Mouse (Mus musculus): Measurements from ENCODE around the gene Pfkl. TPM values are rescaled to one million over a fixed set of nuclear protein-coding genes. Genes with fewer than 3 reads are reported as not detected.

The Pfkl gene
- polyA plus RNA-seq, 1 experiment from 2014 or later: 108 TPM

GRCm38 (mm10) chr10:78010335-78010734 is 452 bp upstream of the Pfkl start:
- Histone ChIP-seq H3K4me2 (ENCODE audit: low read depth, low read length) (peak overlapping the region; percentile 3; the same call in 1 of the 2 replicates), H3K9me3 (replicated peaks; ENCODE audit: control insufficient read depth, low read length) (no peaks in the 10 kb centered on the region), H3K4me1 (ENCODE audit: control insufficient read depth, insufficient read depth, low read length) (peaks cover 7% of the 10 kb centered on the region; the same call in 1 of the 2 replicates), H3K9ac (replicated peaks; ENCODE audit: low read length) (0 out of 2 replicates have a peak overlapping the region, but pooled peaks have one; percentile 2), H3K27me3 (ENCODE audit: control insufficient read depth, insufficient read depth, low read length) (no peaks in the 10 kb centered on the region), H3K4me3 (ENCODE audit: low read depth, low read length) (0 out of 2 replicates have a peak overlapping the region, but pooled peaks have one; percentile 11), H3K27ac (replicated peaks; ENCODE audit: low read depth, low read length) (no peak overlapping the region), H3K36me3 (replicated peaks; ENCODE audit: control insufficient read depth, insufficient read depth, low read depth, low read length) (no peaks in the 10 kb centered on the region)
- 19% methylated on average over 10 of the region's 10 CpGs for WGBS
- ATAC-seq (replicated peaks; ENCODE audit: insufficient number of reproducible peaks, low FRiP score, low TSS enrichment, low read depth): no peak
- DNase-seq (ENCODE audit: low spot score): peak; percentile 20

- DNase-seq (ENCODE audit: low spot score) (peak; percentile 96), ATAC-seq (replicated peaks; ENCODE audit: insufficient number of reproducible peaks, low FRiP score, low TSS enrichment, low read depth) (peak; percentile 94)
- Histone ChIP-seq H3K9me3 (replicated peaks; ENCODE audit: control insufficient read depth, low read length) (no peaks in the 10 kb centered on the region), H3K27ac (replicated peaks; ENCODE audit: low read depth, low read length) (peak overlapping the region; percentile 94), H3K36me3 (replicated peaks; ENCODE audit: control insufficient read depth, insufficient read depth, low read depth, low read length) (no peaks in the 10 kb centered on the region), H3K4me1 (ENCODE audit: control insufficient read depth, insufficient read depth, low read length) (peaks cover 7% of the 10 kb centered on the region; the same call in 1 of the 2 replicates), H3K4me2 (ENCODE audit: low read depth, low read length) (peak overlapping the region; percentile 77), H3K4me3 (ENCODE audit: low read depth, low read length) (peak overlapping the region; percentile 75), H3K9ac (replicated peaks; ENCODE audit: low read length) (peak overlapping the region; percentile 86), H3K27me3 (ENCODE audit: control insufficient read depth, insufficient read depth, low read length) (no peaks in the 10 kb centered on the region)
- WGBS: under 1% methylated on average over 47 of the region's 59 CpGs
Observed at GRCm38 (mm10) chr10:78009184-78009944, 519 bp downstream of the Pfkl start.

GRCm38 (mm10) chr10:78008169-78008568 is 1.7 kb downstream of the Pfkl start:
- Histone ChIP-seq H3K36me3 (replicated peaks; ENCODE audit: control insufficient read depth, insufficient read depth, low read depth, low read length) (no peaks in the 10 kb centered on the region), H3K9ac (replicated peaks; ENCODE audit: low read length) (peak overlapping the region; percentile 46), H3K27ac (replicated peaks; ENCODE audit: low read depth, low read length) (no peak overlapping the region), H3K4me2 (ENCODE audit: low read depth, low read length) (peak overlapping the region; percentile 77), H3K4me1 (ENCODE audit: control insufficient read depth, insufficient read depth, low read length) (peaks cover 7% of the 10 kb centered on the region; the same call in 1 of the 2 replicates), H3K9me3 (replicated peaks; ENCODE audit: control insufficient read depth, low read length) (no peaks in the 10 kb centered on the region), H3K27me3 (ENCODE audit: control insufficient read depth, insufficient read depth, low read length) (no peaks in the 10 kb centered on the region), H3K4me3 (ENCODE audit: low read depth, low read length) (peak overlapping the region; percentile 75)
- no peak for ATAC-seq (replicated peaks; ENCODE audit: insufficient number of reproducible peaks, low FRiP score, low TSS enrichment, low read depth)
- no peak for DNase-seq (ENCODE audit: low spot score)
- 79% methylated on average over 3 of the region's 3 CpGs for WGBS

- ATAC-seq (replicated peaks; ENCODE audit: insufficient number of reproducible peaks, low FRiP score, low TSS enrichment, low read depth) (no peak), DNase-seq (ENCODE audit: low spot score) (no peak)
- peaks cover 7% of the 10 kb centered on the region; the same call in 1 of the 2 replicates for H3K4me1 ChIP-seq (ENCODE audit: control insufficient read depth, insufficient read depth, low read length)
- H3K27me3 ChIP-seq (ENCODE audit: control insufficient read depth, insufficient read depth, low read length): no peaks in the 10 kb centered on the region
- no peak overlapping the region for H3K4me2 ChIP-seq (ENCODE audit: low read depth, low read length)
- H3K9ac ChIP-seq (replicated peaks; ENCODE audit: low read length): peak overlapping the region; percentile 32
- no peaks in the 10 kb centered on the region for H3K9me3 ChIP-seq (replicated peaks; ENCODE audit: control insufficient read depth, low read length)
- WGBS: 37% methylated on average over 7 of the region's 7 CpGs
- no peaks in the 10 kb centered on the region; the same call in 1 of the 2 replicates for H3K36me3 ChIP-seq (replicated peaks; ENCODE audit: control insufficient read depth, insufficient read depth, low read depth, low read length)
- H3K27ac ChIP-seq (replicated peaks; ENCODE audit: low read depth, low read length): no peak overlapping the region
- no peak overlapping the region for H3K4me3 ChIP-seq (ENCODE audit: low read depth, low read length)
Observed at GRCm38 (mm10) chr10:78007203-78007602, 2.7 kb downstream of the Pfkl start.

GRCm38 (mm10) chr10:78005791-78006438 is 4.0 kb downstream of the Pfkl start:
- H3K27ac ChIP-seq (replicated peaks; ENCODE audit: low read depth, low read length): no peak overlapping the region
- no peaks in the 10 kb centered on the region for H3K9me3 ChIP-seq (replicated peaks; ENCODE audit: control insufficient read depth, low read length)
- 97% methylated on average over 4 of the region's 4 CpGs for WGBS
- peaks cover 7% of the 10 kb centered on the region; the same call in 1 of the 2 replicates for H3K4me1 ChIP-seq (ENCODE audit: control insufficient read depth, insufficient read depth, low read length)
- DNase-seq (ENCODE audit: low spot score) (no peak), ATAC-seq (replicated peaks; ENCODE audit: insufficient number of reproducible peaks, low FRiP score, low TSS enrichment, low read depth) (no peak)
- no peak overlapping the region for H3K4me2 ChIP-seq (ENCODE audit: low read depth, low read length)
- no peaks in the 10 kb centered on the region; the same call in 1 of the 2 replicates for H3K36me3 ChIP-seq (replicated peaks; ENCODE audit: control insufficient read depth, insufficient read depth, low read depth, low read length)
- H3K4me3 ChIP-seq (ENCODE audit: low read depth, low read length): no peak overlapping the region
- no peak overlapping the region for H3K9ac ChIP-seq (replicated peaks; ENCODE audit: low read length)
- H3K27me3 ChIP-seq (ENCODE audit: control insufficient read depth, insufficient read depth, low read length): no peaks in the 10 kb centered on the region

GRCm38 (mm10) chr10:78004479-78005100 is 5.3 kb downstream of the Pfkl start:
- peaks cover 8% of the 10 kb centered on the region for H3K36me3 ChIP-seq (replicated peaks; ENCODE audit: control insufficient read depth, insufficient read depth, low read depth, low read length)
- H3K27ac ChIP-seq (replicated peaks; ENCODE audit: low read depth, low read length): no peak overlapping the region
- H3K4me2 ChIP-seq (ENCODE audit: low read depth, low read length): no peak overlapping the region
- no peaks in the 10 kb centered on the region for H3K9me3 ChIP-seq (replicated peaks; ENCODE audit: control insufficient read depth, low read length)
- H3K9ac ChIP-seq (replicated peaks; ENCODE audit: low read length): no peak overlapping the region
- no peaks in the 10 kb centered on the region for H3K27me3 ChIP-seq (ENCODE audit: control insufficient read depth, insufficient read depth, low read length)
- H3K4me1 ChIP-seq (ENCODE audit: control insufficient read depth, insufficient read depth, low read length): peaks cover 7% of the 10 kb centered on the region; the same call in 1 of the 2 replicates
- no peak overlapping the region for H3K4me3 ChIP-seq (ENCODE audit: low read depth, low read length)
- 88% methylated on average over 3 of the region's 3 CpGs for WGBS
- no peak for DNase-seq (ENCODE audit: low spot score)
- ATAC-seq (replicated peaks; ENCODE audit: insufficient number of reproducible peaks, low FRiP score, low TSS enrichment, low read depth): no peak

GRCm38 (mm10) chr10:78002316-78002715 is 7.6 kb downstream of the Pfkl start:
- Histone ChIP-seq H3K4me1 (ENCODE audit: control insufficient read depth, insufficient read depth, low read length) (no peaks in the 10 kb centered on the region), H3K4me3 (ENCODE audit: low read depth, low read length) (no peak overlapping the region), H3K9ac (replicated peaks; ENCODE audit: low read length) (no peak overlapping the region), H3K4me2 (ENCODE audit: low read depth, low read length) (no peak overlapping the region), H3K9me3 (replicated peaks; ENCODE audit: control insufficient read depth, low read length) (no peaks in the 10 kb centered on the region), H3K27me3 (ENCODE audit: control insufficient read depth, insufficient read depth, low read length) (no peaks in the 10 kb centered on the region), H3K27ac (replicated peaks; ENCODE audit: low read depth, low read length) (no peak overlapping the region), H3K36me3 (replicated peaks; ENCODE audit: control insufficient read depth, insufficient read depth, low read depth, low read length) (peaks cover 10% of the 10 kb centered on the region)
- WGBS: 94% methylated on average over 2 of the region's 2 CpGs
- DNase-seq (ENCODE audit: low spot score) (no peak), ATAC-seq (replicated peaks; ENCODE audit: insufficient number of reproducible peaks, low FRiP score, low TSS enrichment, low read depth) (no peak)
